In the genomic region with DNA sequence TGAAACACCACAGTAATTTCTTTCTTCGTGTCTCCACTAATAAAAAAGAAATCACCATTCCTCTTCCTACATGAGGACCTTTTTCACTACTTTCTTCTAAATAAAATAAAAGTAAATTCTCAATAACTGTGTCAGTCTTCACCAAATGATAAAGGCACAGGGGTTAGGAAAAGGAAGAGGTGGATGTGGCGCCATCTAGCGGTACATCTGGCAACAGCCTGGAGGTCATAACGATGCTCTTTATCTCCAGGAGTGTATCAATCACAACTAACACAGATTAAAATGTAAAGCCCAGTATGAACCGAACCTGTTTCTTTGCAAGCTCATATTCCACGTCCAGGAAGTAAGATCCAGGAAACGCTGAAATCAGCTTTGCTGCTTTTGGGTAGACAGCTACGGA, we compare ENCODE assay signal across 8 mouse cellular contexts.
DNase-seq lines count a peak whose midpoint lies in the region; ATAC-seq lines count a peak whose summit lies in the region.

No protein-coding gene starts in this region.

- ATAC-seq in inflammation-experienced regulatory T-cells, adult 6 months, result no peak

- peak; percentile 13 to 21 for DNase-seq in cerebellum, postnatal 4 days (ENCODE audit: low spot score in 2 of 2)
- no peak for DNase-seq in cerebellum, adult 11 months
- DNase-seq in thymus, postnatal 4 days, result peak; percentile 9
- no peak for DNase-seq in thymus, postnatal 36 days
- peak; percentile 39 to 44 for DNase-seq in kidney, postnatal 4 days
- peak; percentile 62 for DNase-seq in retina, embryonic 14.5 days (ENCODE audit: low spot score)
- DNase-seq in thymus, postnatal 14 days, result no peak

Comparison
In these comparisons a context has a peak if more than half of its experiments do, and no peak if none do; other contexts are left out.
1. DNase-seq: peak in cerebellum, postnatal 4 days (2 of 2), thymus, postnatal 4 days (single experiment), kidney, postnatal 4 days (2 of 2) and retina, embryonic 14.5 days (single experiment); none in cerebellum, adult 11 months (single experiment), thymus, postnatal 36 days (0 of 2) and thymus, postnatal 14 days (single experiment).